Mouse (Mus musculus): ENCODE results near the gene Gm44973. TPM values are rescaled to one million over a fixed set of nuclear protein-coding genes. Genes with fewer than 3 reads are reported as not detected.
"Not testable (repeated sequence)": the region's sequence is repeated elsewhere in the genome, so short reads cannot be mapped to it uniquely, and the experiment has no call there.

Gene Gm44973
- total RNA-seq, 2 experiments from 2014 or later, result not detected

DNA sequence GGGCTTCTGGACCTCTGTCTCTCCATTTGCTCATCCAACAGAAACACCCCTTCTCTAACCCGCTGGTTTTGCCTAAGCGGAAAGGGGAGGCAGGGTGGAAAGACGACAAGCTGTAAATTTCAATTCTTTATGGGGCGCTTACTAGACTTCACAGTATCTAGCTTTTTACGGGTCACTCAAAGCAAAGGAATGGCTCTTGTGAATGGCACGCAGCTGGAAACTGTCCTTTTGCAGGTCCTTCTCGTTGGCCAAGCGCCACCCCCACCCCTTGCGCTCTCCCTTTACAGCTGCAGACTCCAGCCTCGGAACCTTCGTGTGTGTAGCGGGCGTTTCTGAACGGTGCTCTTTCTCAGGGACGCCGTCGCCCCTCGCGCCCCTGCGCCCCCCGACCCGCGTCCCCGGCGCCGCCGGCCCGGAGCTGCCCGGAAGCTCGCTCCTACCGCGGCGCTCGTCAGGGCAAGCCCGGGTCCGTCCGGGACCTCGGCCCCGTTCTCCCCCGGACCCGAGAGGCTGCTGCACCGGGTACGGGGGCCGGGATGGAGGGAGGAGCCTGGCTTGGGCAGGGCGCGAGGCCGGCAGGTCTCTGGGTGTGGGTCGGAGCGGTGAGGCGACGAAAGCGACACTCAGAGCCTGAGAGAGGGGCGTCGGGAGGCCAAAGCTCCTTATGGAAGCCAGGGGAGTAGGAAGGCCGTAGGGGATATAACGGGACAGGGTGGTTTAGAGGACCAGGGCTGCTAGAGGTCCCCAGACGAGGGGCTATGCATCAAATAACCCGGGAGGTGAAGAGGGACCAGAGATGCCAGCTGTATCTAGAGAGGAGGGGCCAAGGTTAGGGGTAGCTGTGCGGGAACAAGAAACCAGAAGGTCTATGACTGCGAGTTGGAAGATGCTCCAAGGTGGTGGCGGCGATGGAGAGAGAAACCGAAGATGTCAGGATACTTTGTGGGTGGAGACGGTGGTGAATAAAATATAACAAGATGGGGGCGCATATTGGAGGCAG is 36.2 kb downstream of the Gm44973 start, which contains the start of gene Zfp580:
Zfp580 (plus strand) TSS at position 346 of the 1,000 bp plus-strand sequence.
- peak; percentile 68 to 77 for DNase-seq (ENCODE audit: low spot score in 2 of 2)

DNA sequence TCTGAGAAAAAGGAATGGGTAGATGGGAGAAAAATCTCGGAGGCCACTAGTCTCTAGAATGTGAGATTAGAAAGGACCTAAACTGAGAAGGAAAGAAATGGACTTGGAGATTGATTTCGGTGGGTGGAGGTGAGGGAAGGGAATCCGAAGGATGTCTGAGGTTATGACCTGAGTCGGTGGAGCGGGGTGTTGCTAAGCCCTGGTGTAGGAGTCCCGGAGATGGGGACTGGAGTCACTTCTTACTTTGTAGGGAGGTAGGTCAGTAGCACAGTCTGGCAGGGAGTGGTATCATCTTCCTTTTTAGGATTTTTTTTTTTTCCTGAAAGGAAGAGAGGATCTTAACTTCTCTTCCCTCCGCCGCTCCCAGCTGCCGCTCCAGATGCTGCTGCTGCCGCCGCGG is 37.1 kb downstream of the Gm44973 start:
- DNase-seq (ENCODE audit: low spot score in 2 of 2), result no peak

DNA sequence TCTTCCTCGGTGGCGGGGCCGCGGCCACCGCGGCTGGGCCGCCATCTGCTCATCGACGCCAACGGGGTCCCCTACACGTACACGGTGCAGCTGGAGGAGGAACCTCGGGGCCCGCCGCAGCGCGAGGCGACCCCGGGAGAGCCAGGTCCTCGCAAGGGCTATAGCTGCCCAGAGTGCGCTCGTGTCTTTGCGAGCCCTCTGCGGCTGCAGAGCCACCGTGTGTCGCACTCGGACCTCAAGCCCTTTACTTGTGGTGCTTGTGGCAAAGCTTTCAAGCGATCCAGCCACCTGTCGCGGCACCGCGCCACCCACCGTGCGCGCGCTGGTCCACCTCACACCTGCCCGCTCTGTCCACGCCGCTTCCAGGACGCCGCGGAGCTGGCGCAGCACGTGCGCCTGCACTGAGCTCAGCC is 37.6 kb downstream of the Gm44973 start:
- no peak for DNase-seq (ENCODE audit: low spot score in 2 of 2)

DNA sequence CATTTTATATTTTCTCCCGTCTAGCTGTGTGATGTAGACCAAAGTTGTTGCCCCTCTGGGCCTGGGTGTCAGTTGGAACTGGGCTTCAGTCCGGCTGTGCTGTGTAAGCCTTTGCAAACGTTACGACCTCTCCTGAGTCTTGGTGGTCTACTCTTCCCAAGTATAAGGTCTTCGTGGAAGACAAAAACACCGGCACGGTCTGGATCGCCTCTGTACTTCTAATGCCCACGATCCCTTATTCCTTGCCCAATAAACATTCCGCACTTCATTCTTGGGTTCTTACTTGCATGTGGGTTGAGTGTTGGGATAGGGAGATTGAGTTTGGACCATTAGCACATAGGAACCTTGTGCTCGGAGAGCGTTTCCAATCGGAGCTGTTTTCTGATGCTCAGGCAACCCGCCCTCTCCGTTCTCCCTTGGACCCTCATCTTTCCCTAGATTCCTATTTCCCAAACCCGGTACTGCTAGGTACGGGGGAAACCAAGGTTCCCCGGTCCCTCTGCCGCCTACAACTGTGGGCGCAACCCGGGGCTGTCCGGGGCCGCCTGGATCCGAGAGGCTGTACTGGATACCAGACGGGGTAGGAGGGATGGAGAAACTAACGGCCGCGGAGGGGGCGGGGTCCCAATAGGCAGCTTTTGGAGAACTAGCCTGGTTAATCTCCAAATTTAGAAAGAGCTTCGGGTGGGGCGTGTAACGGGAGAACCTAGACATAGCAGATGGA is 38.3 kb downstream of the Gm44973 start:
- DNase-seq (ENCODE audit: low spot score in 2 of 2), result peak in 1 of 2 experiments; percentile 55

DNA sequence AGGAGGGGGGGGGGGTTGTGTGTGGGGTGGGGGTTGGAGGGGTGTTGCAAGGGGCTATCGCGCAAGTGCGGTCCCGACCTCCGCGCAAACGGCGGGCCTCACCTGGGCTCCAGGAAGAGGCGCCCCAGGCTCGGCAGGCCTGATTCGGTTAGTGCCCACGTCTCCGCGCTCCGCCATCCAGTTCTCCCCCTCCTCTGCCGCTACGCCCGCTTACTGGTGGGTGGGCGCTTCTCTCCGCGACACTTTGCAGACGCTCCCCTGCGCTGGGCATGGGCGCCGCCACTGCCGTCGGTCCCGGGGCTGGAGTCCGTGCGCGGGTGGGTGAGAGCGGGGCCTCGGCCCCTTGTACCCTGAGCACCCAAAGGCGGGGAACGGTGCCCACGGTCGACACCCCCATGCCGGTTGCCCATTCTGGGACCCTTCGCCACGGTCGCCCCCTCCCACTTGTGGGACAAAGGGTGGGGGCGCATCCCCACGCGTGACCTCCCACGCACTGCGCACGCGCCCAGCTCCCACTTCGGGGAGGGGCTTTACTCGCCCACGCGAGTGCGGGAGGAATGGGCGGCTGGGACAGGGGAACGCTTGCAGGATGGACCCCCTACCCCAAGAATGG is 41.5 kb downstream of the Gm44973 start:
- peak; percentile 53 to 60 for DNase-seq (ENCODE audit: low spot score in 2 of 2)

DNA sequence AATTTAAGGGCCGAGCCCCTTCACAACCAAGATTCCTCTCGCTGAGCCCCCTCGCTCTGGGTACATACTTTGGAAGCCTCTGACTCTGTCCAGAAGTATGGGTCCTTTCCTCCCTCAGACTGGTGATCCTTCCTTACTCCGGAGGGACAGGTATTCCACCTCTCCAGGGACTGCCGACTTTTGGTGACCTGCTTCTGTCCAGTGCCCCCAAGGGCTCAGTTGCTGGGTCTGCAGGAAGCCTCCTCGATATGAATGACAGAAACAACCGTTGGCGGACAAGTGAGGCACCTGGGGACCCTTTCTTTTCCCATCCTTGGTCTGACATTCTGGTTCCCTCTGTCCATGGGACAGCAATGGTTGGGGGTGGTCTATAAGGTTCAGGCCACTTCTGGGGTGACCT is 42.1 kb downstream of the Gm44973 start:
- DNase-seq (ENCODE audit: low spot score in 2 of 2), result no peak

DNA sequence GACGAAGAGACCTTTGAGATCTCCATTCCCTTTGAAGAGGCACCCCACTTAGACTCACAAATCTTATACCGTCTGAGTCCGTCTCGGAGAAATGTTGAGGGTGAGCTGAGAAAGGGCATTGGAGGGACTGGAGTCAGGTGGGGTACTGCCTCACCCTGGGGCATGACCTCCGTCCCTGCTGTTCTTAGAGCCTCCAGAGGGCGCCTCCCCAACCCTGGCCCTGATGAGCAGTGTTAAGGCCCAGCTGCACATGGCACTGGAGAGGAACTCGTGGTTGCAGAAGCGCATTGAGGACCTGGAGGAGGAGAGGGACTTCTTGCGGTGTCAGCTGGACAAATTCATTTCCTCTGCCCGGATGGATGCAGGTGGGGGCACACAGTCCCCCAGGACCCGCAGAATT is 42.5 kb downstream of the Gm44973 start:
- no peak for DNase-seq (ENCODE audit: low spot score in 2 of 2)

DNA sequence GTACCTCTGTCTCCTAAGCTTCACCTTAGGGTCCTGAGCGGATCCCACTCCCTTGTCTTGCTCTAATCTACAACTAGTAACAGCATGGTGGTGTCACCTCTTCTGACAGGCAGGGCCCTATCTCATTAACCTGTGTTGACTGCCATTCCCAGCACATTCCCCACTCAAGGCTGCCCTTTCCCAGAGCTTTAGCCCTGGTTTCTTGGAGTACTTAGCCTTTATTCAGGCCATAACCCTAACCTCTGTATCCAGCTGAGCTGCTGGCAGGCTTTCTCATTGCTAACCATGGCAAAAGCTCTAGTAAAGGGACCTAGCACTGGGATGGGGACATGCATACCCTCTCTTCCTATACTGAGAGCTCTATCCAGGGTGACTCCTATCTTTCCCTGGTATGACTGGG is 43.3 kb downstream of the Gm44973 start:
- DNase-seq (ENCODE audit: low spot score in 2 of 2), result no peak

DNA sequence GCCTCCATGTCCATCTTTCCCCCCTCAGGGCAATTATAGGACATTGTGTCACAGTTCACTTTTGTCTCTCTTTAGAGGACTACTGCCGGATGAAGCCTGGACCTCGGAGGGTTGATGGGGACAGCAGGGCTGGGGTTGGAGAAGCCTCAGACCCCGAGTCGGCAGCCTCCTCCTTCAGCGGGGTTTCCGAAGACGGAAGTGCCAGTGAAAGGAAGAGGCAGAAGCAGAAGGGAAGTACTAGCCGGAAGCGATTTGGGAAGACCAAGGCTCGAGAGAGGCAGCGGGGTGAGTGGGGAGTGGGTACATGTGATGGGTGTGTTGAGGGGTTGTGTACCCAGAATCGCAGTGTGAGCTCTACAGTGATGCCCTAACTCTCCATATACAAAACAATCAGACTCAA is 44.1 kb downstream of the Gm44973 start:
- no peak for DNase-seq (ENCODE audit: low spot score in 2 of 2)

DNA sequence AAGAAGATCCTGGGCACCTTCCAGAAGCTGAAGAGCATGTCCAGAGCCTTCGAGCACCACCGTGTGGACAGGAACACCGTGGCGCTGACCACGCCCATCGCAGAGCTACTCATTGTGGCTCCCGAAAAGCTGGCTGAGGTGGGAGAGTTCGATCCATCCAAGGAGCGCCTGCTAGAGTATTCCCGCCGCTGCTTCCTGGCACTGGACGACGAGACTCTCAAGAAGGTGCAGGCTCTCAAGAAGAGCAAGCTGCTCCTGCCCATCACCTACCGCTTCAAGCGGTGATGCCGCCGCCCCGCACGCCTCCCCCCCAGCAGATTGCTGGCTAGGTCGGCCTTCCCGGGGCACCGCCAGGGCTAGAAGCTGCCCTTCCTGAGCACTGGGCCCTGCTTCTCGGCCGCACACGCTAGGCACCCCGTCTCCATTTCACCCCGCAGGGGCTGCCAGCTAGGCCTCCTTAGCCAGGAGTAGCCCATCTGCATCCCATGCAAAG is 45.0 kb downstream of the Gm44973 start:
- DNase-seq (ENCODE audit: low spot score in 2 of 2), result peak; percentile 70 to 75

DNA sequence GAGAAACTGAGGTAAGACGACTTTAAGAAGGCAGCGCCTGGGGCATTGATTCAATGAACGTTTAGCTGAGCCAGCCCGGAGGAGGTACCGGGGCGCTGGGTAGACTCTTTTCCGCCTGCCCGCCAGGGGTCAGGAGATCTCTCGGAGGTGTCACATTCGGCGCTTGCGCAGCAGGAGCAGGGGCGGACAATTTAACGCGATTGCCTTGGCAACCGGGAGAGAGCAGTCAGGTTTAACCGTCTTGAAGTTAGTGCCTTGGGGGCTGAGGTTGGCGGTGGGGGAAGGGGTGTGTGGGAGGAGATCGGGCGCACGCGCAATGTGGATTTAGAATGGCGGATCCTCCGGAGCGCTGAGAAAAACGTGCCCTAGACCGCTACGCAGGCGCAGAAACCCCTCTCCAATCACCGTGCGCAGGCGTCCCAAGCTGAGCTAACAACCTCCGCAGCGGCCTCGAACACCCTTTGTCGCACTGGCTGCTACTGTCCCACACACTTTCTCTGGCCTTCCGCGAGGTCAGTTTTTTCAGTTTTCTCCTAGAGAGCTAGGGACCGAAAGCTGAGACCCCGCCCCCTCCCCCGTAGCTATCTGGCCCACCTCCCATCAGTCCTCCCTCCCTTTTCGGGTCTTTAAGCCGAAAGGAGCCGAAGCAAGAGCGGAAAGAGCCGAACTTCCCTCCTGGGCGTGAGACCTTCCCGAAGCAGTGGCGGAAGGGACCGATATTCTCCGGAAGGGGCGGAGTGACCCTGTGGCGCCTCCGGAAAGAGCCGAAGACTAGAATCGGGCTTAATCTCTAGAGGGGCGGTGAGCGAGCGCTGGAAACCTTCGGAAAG is 45.9 kb downstream of the Gm44973 start:
- DNase-seq (ENCODE audit: low spot score in 2 of 2), result peak; percentile 99 to 100

DNA sequence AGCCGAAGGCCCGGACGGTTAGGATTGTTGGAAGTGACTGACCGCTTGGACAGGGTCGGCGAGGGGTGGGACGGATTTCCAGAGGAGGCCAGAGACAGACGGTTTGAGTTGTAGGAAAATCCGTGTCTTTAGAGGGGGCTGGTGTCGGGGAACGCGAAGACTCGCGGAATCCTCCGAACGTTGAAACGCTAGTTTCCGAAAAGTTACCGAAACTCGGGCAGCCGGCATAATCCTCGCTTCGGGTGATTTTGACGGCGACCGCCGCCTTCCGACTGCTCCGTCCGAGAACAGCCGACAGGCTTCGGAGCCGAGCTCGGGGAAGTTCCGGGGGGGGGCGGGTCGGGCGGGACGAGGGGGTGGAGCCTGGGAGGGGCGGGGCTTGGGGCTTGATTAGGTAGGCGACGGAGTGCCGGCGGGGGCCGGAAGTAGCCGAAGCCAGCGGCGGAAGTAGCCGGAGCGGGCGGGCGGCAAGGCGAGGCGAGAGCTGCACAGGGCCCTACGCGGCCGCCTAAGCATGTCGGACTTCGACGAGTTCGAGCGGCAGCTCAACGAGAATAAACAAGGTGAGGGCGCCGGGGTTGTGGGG is 46.6 kb downstream of the Gm44973 start, which contains the start of gene U2af2:
U2af2 (plus strand) TSS at position 370 of the 586 bp plus-strand sequence.
- DNase-seq (ENCODE audit: low spot score in 2 of 2), result peak; percentile 91 to 92

DNA sequence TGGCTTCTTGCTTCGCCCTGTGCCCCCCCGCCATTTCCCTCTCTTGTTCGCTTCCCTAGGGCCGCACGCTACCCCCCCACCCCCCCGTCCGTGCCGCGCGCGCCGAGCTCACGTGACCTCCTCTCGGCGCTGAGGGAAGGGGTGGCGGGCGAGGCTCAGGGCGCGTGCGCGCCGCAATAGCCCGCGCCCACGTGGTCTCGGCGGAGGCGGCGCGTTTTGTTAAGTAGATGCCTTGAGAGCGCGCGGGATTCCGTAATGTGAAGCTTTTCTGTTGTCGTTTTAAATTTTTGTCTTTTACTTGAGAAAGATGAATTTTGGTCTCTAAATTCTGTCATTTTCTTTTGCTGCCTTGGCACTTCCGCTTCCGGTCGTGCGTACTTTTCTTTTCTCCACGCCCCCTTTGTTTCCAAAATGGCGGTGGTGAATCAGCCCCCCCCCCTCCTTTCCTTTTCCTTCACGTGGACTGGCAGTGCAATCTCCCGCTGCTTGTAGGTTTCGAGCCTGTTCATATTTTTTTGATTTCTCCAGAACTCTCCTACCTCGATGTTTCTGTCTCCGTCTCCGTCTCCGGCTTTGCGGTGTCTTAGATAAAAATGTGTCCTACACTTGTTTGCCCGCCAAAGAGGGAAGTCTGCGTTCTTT is 47.2 kb downstream of the Gm44973 start:
- peak in 1 of 2 experiments; percentile 72 for DNase-seq (ENCODE audit: low spot score in 2 of 2)

DNA sequence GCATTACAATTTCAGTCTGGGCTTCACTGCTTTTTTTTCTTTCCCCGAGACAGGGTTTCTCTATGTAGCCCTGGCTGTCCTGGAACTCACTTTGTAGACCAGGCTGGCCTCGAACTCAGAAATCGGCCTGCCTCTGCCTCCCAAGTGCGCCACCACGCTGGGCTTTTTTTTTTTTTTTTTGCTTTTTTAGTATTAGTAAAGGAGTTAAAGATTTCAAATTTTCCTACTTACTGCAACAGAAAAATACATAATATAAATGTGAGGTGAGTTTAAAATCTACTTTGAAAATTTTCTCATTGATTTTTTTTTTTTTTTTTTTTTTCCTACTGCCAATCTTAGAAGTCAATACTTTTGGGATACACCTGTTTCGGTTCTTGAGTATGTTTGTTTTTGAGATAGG is 49.6 kb downstream of the Gm44973 start:
- no peak for DNase-seq (ENCODE audit: low spot score in 2 of 2)

DNA sequence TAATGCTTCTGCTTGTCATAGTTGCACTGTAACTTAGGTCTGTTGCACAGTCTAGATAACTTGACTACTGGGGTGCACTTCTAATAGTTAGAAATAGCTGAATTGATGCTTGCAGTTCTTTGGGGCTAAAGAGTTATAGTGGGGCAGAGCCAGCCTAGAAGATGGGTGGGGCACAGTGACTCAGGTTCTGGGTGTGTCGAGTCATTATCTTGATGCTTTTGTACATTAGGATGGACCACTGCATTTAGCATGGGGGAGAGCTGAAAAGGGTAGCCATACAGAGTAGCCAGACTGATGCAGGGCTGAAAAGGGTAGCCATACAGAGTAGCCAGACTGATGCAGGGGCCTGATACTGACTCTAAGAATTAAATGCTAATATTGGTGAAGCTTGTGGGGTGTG is 58.3 kb downstream of the Gm44973 start:
- DNase-seq (ENCODE audit: low spot score in 2 of 2), result no peak

DNA sequence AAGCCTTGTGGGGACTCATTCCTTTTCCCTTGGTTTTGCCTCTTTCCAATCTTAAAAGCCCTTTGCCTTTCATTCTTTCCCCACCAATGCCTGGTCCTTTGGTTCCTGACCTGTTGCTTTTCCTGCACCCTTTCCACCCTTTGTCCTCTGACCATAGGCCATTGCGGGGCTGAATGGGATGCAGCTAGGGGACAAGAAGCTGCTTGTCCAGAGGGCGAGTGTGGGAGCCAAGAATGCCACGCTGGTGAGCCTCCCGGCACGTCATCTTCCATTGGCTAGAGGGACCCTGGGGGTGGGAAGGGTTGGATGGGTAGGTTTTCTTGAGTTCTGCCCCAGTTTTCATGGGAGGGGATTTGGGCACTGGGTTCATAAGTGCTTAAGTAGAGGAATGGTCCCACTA is 59.7 kb downstream of the Gm44973 start:
- no peak for DNase-seq (ENCODE audit: low spot score in 2 of 2)

DNA sequence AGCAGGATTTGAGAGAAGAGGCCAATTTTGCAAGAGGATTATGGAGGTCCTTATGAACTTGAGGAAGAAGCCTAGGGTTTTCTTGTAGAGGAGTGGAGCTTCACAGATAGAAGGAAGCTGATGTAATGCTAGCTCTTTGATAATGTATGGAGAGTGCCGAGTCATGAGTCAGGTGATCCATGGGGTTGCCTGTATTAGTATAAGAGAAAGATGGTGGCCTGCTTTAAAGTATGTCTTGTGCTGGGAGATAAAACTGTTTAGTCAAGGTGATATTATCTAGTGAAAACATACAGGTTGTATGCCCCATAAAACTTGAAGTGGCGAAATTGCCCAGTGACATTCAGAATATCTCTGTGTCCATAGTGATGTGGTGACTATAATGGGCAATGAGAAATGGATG is 61.6 kb downstream of the Gm44973 start:
- no peak for DNase-seq (ENCODE audit: low spot score in 2 of 2)

DNA sequence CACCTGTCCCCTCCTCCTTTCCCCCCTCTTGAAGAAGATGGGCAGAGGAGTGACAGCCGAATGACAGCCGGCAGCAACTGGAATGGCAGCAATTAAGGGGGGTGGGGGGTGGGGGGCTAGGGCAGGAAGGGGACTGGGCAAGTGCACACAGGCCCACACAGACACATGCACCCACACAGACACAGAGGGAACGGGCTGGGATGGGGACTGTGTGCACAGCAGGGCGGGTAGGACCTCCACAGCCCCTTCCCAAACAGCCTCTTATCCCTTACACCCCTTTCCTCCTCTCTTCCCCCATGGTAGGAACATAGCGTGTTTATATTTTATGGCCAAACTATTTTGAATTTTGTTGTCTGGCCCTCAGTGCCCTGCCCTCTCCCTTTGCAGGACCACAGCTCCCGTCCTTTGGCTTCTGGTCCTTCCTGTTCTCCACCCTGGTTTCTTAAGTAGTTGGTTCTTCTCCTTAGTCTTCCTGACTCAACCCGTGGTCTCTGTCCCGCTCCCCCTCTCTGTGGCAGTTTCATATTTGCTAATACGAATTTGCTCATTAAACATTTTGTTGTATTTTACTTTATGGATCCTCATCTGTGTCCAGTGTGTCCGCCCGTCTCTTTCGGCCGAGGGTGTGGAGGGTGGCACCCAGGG is 64.2 kb downstream of the Gm44973 start:
- DNase-seq (ENCODE audit: low spot score in 2 of 2), result not testable (repeated sequence)

Data from left cerebral cortex, adult 18-20 months (tissue).